8 mouse cellular contexts compared by ENCODE assay signal in genomic region chr17:65870146-65870545, GRCm38 (mm10). TPM values are rescaled to one million over a fixed set of nuclear protein-coding genes. Genes with fewer than 3 reads are reported as not detected.
DNase-seq lines count a peak whose midpoint lies in the region; ATAC-seq and TF ChIP-seq lines count a peak whose summit lies in the region.

No protein-coding gene starts in this region.

- H3K27ac ChIP-seq in forebrain, embryonic 14.5 days (ENCODE audit: low read depth, low read length), result no peak overlapping the region
- no peak overlapping the region for H3K27ac ChIP-seq in forebrain, embryonic 13.5 days
- H3K27ac ChIP-seq in gastrocnemius, adult 2 months, result peak overlapping the region; percentile 25; the same call in 1 of the 2 replicates

- H3K9me3 ChIP-seq in forebrain, embryonic 14.5 days (replicated peaks; ENCODE audit: control insufficient read depth, low read length), result no peaks in the 10 kb centered on the region
- no peaks in the 10 kb centered on the region for H3K9me3 ChIP-seq in forebrain, embryonic 13.5 days (replicated peaks)
- no peaks in the 10 kb centered on the region for H3K9me3 ChIP-seq in E14TG2a.4 (ENCODE audit: low read length)

- intact Hi-C loops in gastrocnemius, adult 2 months (cut with DNase I), result loop anchor here (1.0 to 5.0 kb wide), 2 partner anchors 82 to 237 kb away; partner anchors contain the start of gene Twsg1

- peak; percentile 72 for DNase-seq in forebrain, embryonic 14.5 days (ENCODE audit: low spot score)
- DNase-seq in c-Kit-positive CD71-negative TER-119-negative erythroid progenitor cells, embryonic 14.5 days (ENCODE audit: low read depth), result peak; percentile 79
- peak; percentile 83 for DNase-seq in gastrocnemius, adult 2 months
- peak; percentile 45 for DNase-seq in layer of hippocampus, adult 9-11 months
- DNase-seq in splenic B cell, adult 2 months (ENCODE audit: low read depth, low spot score), result peak; percentile 90

- peaks cover 12% of the 10 kb centered on the region for H3K36me3 ChIP-seq in forebrain, embryonic 14.5 days (ENCODE audit: control insufficient read depth, insufficient read depth, low read length)
- peaks cover 10% of the 10 kb centered on the region; the same call in 1 of the 2 replicates for H3K36me3 ChIP-seq in forebrain, embryonic 13.5 days (ENCODE audit: poor library complexity, severe bottlenecking)
- H3K36me3 ChIP-seq in E14TG2a.4 (ENCODE audit: insufficient read depth, low read length), result peaks cover 35% of the 10 kb centered on the region
- H3K36me3 ChIP-seq in splenic B cell, adult 2 months (ENCODE audit: control insufficient read depth, insufficient read depth, low read length, poor library complexity, severe bottlenecking), result no peaks in the 10 kb centered on the region

- H3K4me3 ChIP-seq in forebrain, embryonic 14.5 days (ENCODE audit: low read depth, low read length), result no peak overlapping the region
- H3K4me3 ChIP-seq in forebrain, embryonic 13.5 days, result no peak overlapping the region
- 0 out of 2 replicates have a peak overlapping the region, but pooled peaks have one; percentile 61 for H3K4me3 ChIP-seq in E14TG2a.4 (replicated peaks; ENCODE audit: low read length)
- H3K4me3 ChIP-seq in gastrocnemius, adult 2 months, result no peak overlapping the region

- TF ChIP-seq CTCF in E14TG2a.4 (conservative IDR thresholded peaks at IDR 0.05; ENCODE audit: low read length), result peak; percentile 89
- peak; percentile 91; the same call in 1 of the 2 replicates for TF ChIP-seq CTCF in gastrocnemius, adult 2 months (IDR thresholded peaks at IDR 0.05)

- 40% methylated on average over 4 of the region's 4 CpGs for WGBS in forebrain, embryonic 14.5 days
- WGBS in forebrain, embryonic 13.5 days, result 39% methylated on average over 4 of the region's 4 CpGs

- H3K9ac ChIP-seq in forebrain, embryonic 14.5 days (ENCODE audit: low read length), result no peak overlapping the region
- no peak overlapping the region for H3K9ac ChIP-seq in forebrain, embryonic 13.5 days

- H3K27me3 ChIP-seq in forebrain, embryonic 14.5 days (replicated peaks; ENCODE audit: control insufficient read depth, insufficient read depth, low read length), result no peaks in the 10 kb centered on the region
- H3K27me3 ChIP-seq in forebrain, embryonic 13.5 days, result no peaks in the 10 kb centered on the region
- no peaks in the 10 kb centered on the region for H3K27me3 ChIP-seq in E14TG2a.4 (ENCODE audit: insufficient read depth, low read length)
- 0 out of 2 replicates have a peak, but pooled peaks cover 2% of the 10 kb centered on the region for H3K27me3 ChIP-seq in splenic B cell, adult 2 months (ENCODE audit: control insufficient read depth, insufficient read depth, low read length, poor library complexity, severe bottlenecking)

- ATAC-seq in forebrain, embryonic 14.5 days, result 0 out of 2 replicates have a peak, but pooled peaks have one; percentile 18
- ATAC-seq in forebrain, embryonic 13.5 days, result no peak
- ATAC-seq in megakaryocyte-erythroid progenitor cell, adult 5-6 weeks (replicated peaks; ENCODE audit: low FRiP score, low TSS enrichment, poor library complexity, severe bottlenecking), result peak; percentile 67

- H3K4me1 ChIP-seq in forebrain, embryonic 14.5 days (ENCODE audit: control insufficient read depth, insufficient read depth, low read length), result peaks cover 5% of the 10 kb centered on the region; the same call in 1 of the 2 replicates
- H3K4me1 ChIP-seq in forebrain, embryonic 13.5 days, result peaks cover 18% of the 10 kb centered on the region
- H3K4me1 ChIP-seq in E14TG2a.4 (replicated peaks; ENCODE audit: low read depth, low read length), result peaks cover 100% of the 10 kb centered on the region

- H3K4me2 ChIP-seq in forebrain, embryonic 14.5 days (ENCODE audit: low read length), result no peak overlapping the region
- H3K4me2 ChIP-seq in forebrain, embryonic 13.5 days, result no peak overlapping the region

RNA-seq across cellular contexts. Expression of gene Ralbp1, which starts 15.5 kb away (rescaled TPM):
- 42.9 and 50.2 TPM in 2 replicates for polyA plus RNA-seq in forebrain, embryonic 14.5 days (2014; fragmentation: Nextera tagmentation; extraction: Ambion mirVana)
- 56.9 and 58.4 TPM in 2 replicates for polyA plus RNA-seq in forebrain, embryonic 13.5 days (2015; fragmentation: Nextera tagmentation; extraction: Ambion mirVana)
- total RNA-seq in gastrocnemius, adult 2 months (2021), result 10 to 100 TPM; 21.6 to 23.8 TPM
- total RNA-seq in megakaryocyte-erythroid progenitor cell, adult 5-6 weeks (2014; fragmentation: Nextera tagmentation), result 37.8 and 38.0 TPM in 2 replicates
- total RNA-seq in megakaryocyte-erythroid progenitor cell, adult 5-6 weeks (2017), result 85.0 and 96.0 TPM in 2 replicates
